In genomic region chr9:63550701-63551100, GRCm38 (mm10) we compare ENCODE assay signal across 8 mouse cellular contexts. TPM values are rescaled to one million over a fixed set of nuclear protein-coding genes. Genes with fewer than 3 reads are reported as not detected.
"Had no signal": no experiment of that assay in that cellular context is flagged by ENCODE, and none has a peak within 500 bp of the region (broad histone marks: within the 10 kb centered on the region; RNA-seq: fewer than 3 reads in every experiment).

No protein-coding gene starts in this region.

RNA-seq across cellular contexts. Expression of gene Iqch, which starts 51.6 kb away (rescaled TPM):
- polyA plus RNA-seq: heart, embryonic 10.5 days; heart, embryonic 13.5 days; heart, embryonic 14.5 days; inflammation-experienced regulatory T-cells, adult 6 months; intestine, embryonic 16.5 days; intestine, postnatal 0 days; kidney, embryonic 16.5 days; large intestine, adult 2 months had no signal
